Mouse (Mus musculus): ENCODE data around the gene Apbb2.

The Apbb2 gene

DNA sequence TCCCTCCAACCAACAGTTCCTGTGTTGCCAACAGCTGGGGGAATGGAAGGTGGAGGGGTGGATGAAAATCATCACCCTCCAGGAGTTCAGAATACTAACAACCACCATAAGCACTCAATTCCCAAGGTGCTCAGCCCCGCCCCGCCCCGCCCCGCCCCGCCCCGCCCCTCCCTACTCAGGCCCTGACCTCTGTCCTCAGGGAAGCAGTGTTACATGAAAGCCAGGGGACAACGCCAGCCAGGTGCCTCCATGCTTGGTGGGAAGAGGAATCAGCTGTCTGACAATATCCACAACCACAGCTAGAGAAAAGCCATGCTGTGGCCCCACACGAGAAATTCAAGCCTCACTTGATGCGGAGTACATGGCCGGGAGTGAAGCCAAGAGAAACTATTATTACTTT lies 276.7 kb downstream of the Apbb2 start:
- DNase-seq (ENCODE audit: low spot score in 2 of 2), result no peak

DNA sequence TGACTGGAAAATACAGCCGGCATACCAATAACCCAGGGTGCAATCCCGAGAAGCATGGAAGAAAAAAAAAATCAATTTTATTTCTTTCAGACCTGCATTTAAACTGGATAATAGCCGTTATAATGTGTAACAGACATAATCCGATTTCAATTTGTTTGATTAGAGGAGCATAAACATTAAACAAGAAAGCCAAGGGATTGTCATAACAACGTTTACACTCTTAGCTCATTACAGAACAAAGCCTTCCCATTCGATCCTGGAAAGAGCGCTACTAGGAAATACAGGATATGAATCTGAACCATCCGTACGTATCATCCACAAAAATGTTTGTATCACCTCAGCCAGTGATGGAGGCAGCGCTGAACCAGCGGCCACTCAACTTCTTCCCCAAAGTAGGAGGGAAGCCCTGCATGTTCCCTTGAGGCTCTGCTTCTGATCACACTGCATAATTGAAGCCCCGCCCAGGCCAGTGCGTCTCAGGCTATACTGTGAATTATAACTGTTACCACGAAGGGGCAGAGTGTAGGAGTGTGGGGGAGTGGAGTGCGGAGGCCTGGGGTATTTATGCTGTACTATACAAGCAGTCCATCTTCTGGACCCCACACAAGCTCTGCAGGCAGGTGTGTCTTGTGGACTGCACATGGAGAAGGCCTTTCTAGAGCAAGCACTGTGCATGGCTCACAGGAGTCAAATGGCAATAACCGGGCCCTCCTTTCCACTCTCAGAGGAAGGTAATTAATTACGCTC lies 278.1 kb downstream of the Apbb2 start:
- DNase-seq (ENCODE audit: low spot score in 2 of 2), result no peak

DNA sequence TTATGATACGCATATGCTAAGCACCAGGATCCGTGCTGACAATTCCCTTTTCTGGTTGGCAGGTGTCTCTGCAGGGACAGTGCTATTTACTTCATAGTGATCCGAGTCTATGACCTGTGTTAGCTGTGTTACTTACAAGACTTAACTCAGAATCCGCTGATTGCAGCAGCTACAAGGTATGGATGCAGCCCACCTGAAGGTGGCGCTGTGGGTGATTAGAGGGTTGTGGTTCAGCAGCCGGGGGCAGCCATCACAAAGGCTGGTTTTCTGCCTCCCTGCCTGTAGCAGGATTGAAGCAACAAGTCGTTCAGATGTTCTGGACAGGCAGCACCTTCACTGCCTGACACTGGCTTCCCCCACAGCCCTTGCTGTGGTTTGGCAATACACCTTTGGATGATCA lies 280.0 kb downstream of the Apbb2 start:
- DNase-seq (ENCODE audit: low spot score in 2 of 2), result no peak

DNA sequence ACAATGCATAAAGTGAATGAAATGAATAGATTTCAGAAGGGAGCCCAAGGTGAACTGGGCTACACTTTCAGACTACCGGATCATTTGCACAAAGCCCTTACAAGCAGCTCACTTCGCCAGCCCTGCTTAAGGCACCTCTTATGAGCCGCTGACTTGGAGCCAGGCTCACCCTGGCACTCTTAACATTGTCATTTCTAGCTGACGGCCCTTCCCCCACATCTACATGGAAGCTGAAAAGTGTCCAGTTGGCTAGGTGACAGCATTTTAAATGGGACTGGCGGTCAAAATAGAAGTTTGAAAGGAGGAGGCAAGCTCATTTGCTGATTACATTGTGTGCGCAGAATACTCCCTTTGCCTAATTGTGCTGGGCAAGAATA lies 280.6 kb downstream of the Apbb2 start:
- no peak for DNase-seq (ENCODE audit: low spot score in 2 of 2)

DNA sequence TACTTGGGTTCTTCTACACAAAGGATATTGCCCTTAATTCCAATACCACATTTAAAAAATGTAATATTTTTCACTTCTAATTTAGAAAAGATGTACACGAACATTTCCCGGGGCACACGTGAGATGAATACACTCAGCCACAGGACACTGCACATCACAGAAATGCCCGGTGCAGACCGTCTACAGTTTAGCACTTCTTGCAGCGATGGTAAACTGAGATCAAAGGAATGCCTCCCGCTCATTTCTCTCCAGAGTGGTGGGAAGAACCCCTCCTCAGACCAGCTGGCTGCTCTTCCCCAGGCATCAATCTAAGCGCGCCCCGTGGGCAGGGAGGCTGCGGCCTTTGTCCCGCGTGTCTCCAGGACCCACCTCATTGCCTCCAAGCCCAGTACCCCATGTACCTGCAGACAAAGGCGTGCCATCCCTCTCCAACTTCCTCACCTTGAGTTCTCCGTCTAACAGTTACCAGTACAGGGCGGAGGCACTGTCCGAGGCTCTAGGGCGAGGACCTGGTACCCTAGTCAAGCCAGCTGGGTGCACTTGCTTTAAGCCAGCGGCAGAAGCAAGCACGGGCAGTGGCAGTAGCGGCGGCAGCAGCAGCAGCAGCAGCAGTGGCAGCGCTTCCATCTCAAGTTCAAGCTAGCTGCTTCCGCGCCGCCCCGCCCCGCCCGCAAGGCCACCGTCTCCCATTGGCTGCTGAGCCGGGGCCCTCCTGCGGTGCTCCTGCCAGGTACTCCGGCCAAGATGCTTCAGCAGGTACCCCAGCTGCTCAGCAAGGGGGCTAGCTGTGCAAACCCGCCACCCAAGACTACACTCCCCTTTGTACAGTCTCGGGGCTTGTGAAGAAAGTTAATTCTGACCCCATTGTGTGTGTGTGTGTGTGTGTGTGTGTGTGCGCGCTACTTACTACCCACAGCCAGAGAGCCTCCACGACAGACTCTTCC lies 281.3 kb downstream of the Apbb2 start:
- DNase-seq (ENCODE audit: low spot score in 2 of 2), result no peak

DNA sequence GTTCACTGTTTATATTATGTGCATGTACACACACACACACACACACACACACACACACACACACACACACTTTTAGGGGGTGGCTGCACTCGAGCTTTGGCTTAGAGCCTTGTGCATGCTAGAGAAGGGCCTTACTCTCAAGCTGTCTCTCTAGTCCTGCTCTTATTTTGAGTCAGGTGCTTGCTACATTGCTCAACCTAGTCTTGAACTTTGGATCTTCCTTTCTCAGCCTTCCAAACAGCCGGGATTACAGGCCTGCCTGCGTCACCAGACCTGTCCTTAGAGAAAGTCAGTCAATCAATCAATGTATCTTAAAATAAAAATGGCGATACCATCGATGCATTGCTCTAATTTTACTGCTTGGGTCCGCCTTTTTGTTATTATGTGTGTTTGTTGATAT lies 287.8 kb downstream of the Apbb2 start:
- DNase-seq (ENCODE audit: low spot score in 2 of 2), result no peak

DNA sequence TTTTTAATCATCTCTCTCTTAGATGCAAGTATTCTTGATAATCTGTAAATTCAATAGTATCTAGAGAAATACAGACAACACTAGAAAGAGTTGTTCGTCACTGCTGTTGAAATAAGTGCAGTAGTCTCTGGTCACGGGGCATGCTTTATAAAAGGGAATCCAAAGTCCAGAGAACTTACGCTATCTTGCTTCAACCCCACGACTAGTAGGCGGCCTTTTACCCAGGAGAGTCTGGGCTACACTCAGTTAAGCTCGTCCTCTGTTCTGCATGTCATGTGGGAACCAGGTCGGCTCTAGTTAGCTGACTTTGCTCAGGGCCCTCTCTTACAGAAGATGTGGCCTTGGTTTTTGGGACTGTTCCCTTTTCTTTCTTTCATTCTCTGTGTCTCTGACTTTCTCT lies 289.8 kb downstream of the Apbb2 start:
- no peak for DNase-seq (ENCODE audit: low spot score in 2 of 2)

DNA sequence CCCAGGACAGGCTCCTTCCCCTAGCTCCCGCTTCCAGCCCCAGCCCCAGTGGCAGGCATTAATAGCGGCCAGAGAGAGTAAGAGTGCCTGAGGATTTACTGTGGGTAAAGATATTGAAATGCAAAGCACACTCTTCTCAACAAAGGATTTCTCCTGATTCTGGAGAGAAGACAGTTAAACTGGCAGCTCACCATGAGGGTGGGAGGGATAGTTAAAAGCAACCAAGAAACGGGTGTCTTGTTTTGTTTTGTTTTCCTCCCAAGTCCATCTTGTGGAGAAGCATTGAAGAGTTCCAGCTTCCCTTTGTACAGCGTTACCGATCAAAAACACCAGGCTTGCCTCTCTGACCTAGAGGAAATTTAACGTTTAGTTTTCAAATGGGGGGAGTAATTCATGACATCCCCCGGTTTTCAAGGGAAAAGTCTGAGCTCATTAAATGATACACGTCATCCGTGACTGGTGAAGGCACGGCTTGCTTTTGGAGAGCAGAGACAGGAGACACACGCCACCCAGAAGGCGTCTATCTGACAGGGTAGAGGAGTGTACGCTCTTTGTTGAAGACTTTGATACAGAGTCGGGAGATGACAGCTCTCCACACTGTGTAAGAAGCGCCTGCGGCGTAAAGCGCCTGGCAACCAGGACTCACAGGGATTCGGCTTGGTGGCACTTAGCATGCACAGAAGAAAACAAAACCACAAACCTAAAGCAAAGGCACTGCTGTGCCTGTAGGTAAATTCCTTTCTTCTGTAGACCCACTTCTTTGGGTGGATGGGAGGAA lies 290.4 kb downstream of the Apbb2 start:
- DNase-seq (ENCODE audit: low spot score in 2 of 2), result no peak

DNA sequence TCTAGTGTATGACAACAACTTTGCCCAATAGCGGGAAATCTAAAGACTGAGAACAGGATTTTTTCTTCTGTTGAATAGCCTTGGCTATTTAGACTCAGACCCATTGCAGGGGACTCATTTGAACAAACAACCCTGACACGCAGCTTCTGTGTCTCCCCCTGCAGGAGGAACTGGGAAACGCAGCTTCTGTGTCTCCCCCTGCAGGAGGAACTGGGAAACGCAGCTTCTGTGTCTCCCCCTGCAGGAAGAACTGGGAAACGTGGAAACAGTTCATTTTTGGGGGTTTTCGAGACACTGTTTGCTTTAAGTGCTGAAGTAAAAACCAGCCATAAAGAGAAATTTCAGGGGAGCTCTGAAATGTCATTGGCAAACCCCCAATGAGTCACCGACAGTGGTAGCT lies 292.2 kb downstream of the Apbb2 start:
- DNase-seq (ENCODE audit: low spot score in 2 of 2), result no peak

DNA sequence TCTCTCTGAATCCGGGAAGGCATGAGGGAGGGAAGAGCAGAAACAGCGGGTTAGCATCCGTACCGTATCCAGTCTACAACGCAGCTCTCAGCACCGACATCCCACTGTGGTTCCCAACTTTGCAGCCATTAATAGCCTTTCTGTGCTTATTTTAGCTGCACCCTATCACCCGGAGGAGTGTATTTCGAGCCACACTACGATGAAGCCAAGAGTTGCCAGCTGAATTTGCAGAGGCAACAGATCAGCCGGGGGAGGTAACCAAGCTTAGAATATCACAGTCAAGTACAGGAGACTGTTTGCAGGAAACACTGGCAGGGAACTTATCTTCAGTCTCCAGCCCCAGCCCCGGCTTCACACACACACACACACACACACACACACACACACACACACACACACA lies 295.0 kb downstream of the Apbb2 start:
- no peak for DNase-seq (ENCODE audit: low spot score in 2 of 2)

DNA sequence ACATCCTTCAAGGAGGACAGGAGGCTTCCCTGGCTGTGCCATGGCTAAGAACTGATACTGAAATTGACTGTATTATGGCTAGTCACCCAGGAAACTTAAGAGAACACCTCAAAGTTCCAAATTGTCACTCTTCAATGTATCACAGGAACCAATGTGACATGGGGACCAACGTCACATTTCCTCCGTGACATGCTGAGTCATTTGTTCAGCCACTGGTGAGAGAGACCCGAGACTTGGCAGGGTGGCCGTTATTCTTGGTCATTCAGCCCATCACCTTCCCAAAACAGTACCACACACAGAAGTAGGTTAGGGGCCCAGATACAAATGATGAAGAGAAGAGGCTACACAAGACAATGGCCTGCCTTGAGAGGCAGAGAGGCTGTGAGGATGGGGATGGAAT lies 295.5 kb downstream of the Apbb2 start:
- no peak for DNase-seq (ENCODE audit: low spot score in 2 of 2)

DNA sequence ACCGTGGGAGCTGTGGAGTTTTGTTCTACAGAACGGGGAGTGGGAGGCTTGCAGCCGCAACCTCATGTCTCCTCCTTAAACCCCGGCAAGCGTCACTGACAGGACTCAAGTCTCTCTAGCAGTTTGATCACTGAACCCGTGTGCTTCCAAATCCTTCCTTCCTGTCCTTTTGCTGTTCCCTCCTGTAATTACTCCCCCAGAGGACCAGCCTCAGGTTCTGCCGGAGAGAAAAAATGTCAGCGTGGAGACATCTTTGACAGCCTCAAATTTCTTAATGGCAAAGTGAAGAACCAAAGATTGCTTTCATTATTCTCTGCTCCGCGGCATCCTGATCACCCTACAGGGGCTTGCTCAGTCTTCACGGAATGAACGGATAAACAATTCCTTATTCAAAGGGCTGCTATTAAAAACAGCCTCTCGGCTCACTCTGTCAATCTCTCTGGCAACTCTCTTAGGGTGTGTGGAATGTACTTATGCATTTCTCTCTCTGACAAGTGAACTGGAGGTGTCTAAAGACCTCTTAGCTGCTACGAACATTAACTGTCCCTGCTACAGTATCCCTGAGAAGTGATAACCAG lies 298.7 kb downstream of the Apbb2 start:
- DNase-seq (ENCODE audit: low spot score in 2 of 2), result no peak

DNA sequence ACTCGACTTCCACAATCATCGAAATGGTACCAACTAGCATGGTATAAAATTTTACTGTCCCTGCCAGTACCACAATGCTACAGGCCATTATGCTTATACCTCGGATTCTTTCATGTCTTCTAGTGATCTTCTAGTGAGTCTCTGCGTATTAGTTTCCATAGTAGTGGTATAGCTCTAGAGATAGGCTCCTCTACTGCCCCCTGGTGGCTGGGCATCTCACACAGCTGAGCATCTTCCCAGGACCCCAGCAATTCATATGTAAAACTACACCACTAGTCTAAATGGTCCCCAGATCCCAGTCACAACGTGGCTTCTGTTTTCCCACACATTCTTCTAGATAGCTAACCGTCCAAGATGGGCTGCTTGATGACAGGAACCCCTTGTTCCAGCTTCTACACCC lies 299.2 kb downstream of the Apbb2 start:
- peak; percentile 31 to 57 for DNase-seq (ENCODE audit: low spot score in 2 of 2)

DNA sequence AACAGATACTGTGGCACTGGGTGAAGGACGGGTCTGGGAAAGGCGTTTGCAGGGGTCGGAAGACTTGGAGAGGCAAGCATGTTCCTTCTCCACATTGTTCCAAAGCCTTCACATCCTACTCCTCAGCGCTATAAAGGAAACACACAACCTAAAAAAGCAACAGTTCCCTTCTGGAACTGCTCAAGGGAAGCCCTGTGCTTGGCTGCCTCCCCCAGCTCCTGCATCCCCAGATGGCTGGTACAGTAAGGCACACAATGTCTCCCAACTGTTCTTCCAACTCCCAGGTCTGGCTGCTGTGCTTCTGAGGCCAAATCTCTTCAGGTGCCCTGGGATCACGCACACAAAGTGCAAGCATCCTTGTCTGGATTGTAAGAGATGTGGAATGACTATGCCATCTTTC lies 302.8 kb downstream of the Apbb2 start:
- DNase-seq (ENCODE audit: low spot score in 2 of 2), result no peak

DNA sequence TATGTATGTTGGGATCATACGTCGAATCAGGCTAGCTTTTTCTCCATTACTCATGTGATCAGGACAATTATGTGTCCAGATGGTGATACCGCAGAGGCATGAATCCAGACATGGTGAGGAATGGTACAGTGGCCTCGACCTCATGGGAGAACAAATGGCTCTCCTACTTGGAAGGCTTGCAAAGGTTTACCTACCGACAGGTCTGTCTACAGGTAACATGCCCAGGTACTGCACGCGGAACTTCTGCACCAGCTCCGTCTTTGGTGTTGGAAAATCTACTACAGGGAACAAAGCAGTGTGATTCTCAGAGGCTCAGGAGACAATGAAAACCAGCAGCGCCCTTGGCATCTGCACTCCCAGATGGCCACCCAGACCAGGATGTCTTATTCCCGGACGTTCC lies 307.8 kb downstream of the Apbb2 start:
- DNase-seq (ENCODE audit: low spot score in 2 of 2), result no peak

DNA sequence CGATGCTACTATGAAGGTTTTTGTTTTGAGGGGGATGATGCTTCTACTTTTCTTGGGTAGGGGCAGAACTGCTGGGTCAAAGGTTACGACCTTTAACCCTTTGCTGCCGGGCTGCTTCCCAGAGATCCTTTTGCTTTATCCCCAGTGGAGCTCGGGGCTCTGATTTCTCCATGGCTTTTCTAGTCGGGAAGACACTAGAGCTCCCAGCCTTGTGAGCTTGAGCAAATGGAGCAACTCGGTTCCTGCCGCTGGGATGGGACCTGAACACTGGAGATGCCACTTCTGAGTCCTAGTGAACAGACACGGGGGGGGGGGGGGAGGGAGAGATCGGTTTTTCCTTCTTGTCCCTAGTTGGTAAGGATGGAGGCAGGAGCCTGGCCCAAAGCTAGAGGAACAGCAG lies 308.3 kb downstream of the Apbb2 start:
- no peak for DNase-seq (ENCODE audit: low spot score in 2 of 2)

DNA sequence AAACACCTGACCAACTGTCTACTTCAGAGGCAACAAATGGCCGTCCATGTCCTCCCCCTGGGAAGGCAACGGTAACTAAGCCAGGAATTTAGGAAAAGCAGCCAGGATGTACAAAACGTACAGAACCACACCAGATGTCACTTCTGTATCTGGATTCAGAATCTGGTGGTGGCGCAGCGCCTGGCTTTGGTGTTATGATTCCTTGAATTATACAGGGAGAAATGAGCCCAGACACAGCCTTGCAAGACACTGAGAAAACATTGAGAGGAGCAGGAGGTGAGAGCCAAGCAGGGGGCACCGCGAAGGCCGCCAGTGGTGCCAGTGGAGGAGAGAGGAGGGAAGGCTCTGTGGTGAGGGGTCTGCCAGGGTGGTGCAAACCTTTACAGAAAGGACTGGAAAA lies 313.1 kb downstream of the Apbb2 start:
- no peak for DNase-seq (ENCODE audit: low spot score in 2 of 2)

DNA sequence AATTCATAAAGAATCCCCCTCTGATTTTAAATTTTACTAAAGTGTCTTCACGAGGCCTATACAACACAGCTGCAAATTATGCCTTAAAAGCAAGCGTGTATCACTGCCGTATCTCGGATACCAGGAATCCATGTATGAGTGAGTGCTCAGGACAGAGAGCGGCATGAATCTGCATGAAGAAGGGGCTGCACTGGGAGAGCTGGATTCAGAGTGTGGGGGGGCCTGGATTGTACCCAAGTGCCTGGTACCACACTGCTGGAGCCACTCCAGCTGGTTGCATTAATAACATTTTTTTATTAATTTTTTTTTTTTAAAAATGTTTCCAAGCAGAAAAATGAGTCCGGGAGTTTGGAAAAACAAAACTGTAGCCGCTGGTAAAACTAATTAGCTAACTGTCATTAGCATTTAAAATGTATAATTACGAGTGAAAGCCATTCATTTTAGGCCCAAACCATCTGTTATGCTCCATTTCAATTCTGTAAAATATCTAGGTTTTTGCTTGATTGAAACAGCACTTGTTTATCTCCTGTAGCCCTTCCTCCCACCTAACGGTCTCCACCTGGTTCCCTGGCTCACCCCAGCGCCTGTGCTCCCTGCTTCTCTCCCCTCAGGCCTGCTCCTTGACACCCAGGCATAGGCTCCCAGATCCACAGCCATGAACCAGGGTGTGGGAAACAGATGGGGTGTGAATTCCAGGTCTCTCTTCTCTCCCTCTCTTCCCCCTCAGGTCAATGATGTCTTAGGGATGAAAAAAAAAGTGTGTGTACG lies 314.1 kb downstream of the Apbb2 start:
- no peak for DNase-seq (ENCODE audit: low spot score in 2 of 2)

DNA sequence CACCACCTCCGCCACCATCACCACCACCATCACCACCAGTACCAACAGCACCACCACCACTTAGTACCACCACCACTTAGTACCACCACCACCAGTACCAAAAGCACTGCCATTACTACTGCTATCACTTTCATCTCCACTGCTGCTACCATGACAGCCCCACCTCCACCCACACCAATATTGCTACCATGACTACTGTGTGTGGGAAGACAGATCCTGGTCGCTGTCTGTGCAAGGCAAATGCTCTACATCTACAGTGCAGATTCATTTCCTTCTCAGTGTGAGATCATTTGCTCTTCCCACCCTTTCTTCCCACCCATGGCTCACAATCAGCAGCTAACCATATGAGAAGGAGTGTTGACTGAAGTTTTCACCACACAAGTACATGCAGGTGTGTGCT lies 315.7 kb downstream of the Apbb2 start:
- DNase-seq (ENCODE audit: low spot score in 2 of 2), result no peak

DNA sequence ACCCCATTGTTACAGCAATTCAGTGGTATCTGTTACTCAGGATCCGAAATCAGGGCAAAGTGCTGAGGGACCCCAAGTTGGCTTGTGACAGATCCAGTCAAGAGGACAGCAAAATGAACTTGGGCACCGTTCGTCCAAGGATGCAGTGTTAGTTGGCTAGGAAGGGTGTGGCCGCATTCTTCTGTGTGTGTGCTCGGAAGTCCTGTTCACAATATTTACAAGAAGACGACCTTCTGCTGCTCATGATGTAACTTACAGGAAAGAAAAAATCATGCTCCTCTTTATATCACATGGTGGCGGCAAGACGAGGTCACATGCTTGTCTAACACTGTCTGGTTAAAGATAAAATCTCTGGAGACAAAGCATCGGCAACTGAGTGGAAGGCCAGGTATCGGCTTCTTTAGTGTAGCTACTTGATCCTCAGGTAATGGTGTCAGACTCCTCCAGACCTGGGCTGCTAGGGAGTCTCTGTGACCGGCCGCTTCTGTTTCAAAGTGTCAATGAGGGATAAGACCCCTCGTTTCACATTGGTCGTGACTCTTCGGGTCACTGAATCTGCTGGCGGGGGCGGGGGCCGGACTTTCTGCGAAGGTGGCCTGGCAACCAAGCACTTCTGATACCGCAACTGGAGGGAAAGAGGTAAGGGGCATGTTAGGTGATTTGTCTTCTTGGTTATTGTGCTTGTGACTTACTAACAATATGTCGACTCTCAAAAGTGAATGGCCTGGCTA lies 316.3 kb downstream of the Apbb2 start:
- no peak for DNase-seq (ENCODE audit: low spot score in 2 of 2)

DNA sequence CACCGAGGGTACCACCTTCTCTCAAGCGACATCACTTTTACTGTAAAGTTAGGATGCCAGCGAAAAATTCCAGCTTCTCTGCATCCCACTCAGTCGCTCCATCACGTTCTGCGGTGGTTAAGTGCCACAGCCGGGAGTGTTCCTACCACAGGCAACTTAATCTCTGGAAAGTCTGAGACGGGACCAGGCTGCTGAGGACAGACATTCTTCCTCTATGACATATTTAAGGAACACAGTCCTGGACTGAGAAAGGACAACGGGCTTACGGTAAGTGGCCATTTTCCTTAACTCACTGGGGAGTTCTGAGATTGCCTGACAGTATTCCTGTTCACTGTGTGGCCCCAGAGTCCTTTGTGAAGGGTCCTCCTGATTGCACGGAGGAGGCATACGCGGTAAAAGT lies 318.0 kb downstream of the Apbb2 start:
- no peak for DNase-seq (ENCODE audit: low spot score in 2 of 2)
